ENCODE assay signal across 8 mouse cellular contexts in genomic region chr4:45435899-45436298, GRCm38 (mm10). TPM values are rescaled to one million over a fixed set of nuclear protein-coding genes. Genes with fewer than 3 reads are reported as not detected.
DNase-seq lines count a peak whose midpoint lies in the region; ATAC-seq lines count a peak whose summit lies in the region.

No protein-coding gene starts in this region.

- peaks cover 28% of the 10 kb centered on the region for H3K4me1 ChIP-seq in lung, embryonic 15.5 days

- intact Hi-C loops in left cerebral cortex, postnatal 25 days (cut with DNase I) = no loop called here

- no peak overlapping the region for H3K4me2 ChIP-seq in lung, embryonic 15.5 days

- no peak overlapping the region for H3K9ac ChIP-seq in lung, embryonic 15.5 days

- H3K36me3 ChIP-seq in lung, embryonic 15.5 days = peaks cover 12% of the 10 kb centered on the region; the same call in 1 of the 2 replicates

- no peaks in the 10 kb centered on the region for H3K27me3 ChIP-seq in lung, embryonic 15.5 days

- ATAC-seq in lung, embryonic 15.5 days (ENCODE audit: borderline replicate concordance, extremely low read depth, low FRiP score, low TSS enrichment) = no peak

- peak; percentile 35 for DNase-seq in embryo, embryonic 10 days (ENCODE audit: low spot score)
- DNase-seq in embryo, embryonic 11 days = no peak
- DNase-seq in retina, postnatal 1 day = peak; percentile 54
- DNase-seq in retina, embryonic 14.5 days (ENCODE audit: low spot score) = no peak
- DNase-seq in thymus, postnatal 0 days (ENCODE audit: low spot score) = no peak
- no peak for DNase-seq in layer of hippocampus, adult 18-20 months (ENCODE audit: low spot score in 2 of 2)
- no peak for DNase-seq in left cerebral cortex, postnatal 25 days (ENCODE audit: low spot score in 2 of 2)

- WGBS in lung, embryonic 15.5 days = 43% methylated on average over 2 of the region's 2 CpGs

- no peaks in the 10 kb centered on the region for H3K9me3 ChIP-seq in lung, embryonic 15.5 days

- H3K27ac ChIP-seq in lung, embryonic 15.5 days = 0 out of 2 replicates have a peak overlapping the region, but pooled peaks have one; percentile 3

- H3K4me3 ChIP-seq in lung, embryonic 15.5 days = no peak overlapping the region

RNA-seq across cellular contexts. Expression of gene Slc25a51, which starts 27.3 kb away (rescaled TPM):
- polyA plus RNA-seq in lung, embryonic 15.5 days (2015; fragmentation: Nextera tagmentation; extraction: Ambion mirVana) = 65.7 and 68.1 TPM in 2 replicates
- polyA plus RNA-seq in thymus, postnatal 0 days (2015; fragmentation: Nextera tagmentation; extraction: Ambion mirVana) = 38.6 and 41.8 TPM in 2 replicates
- total RNA-seq in layer of hippocampus, adult 18-20 months (2021) = 100 to 1,000 TPM; 131 to 133 TPM
- 100 to 1,000 TPM; 118 to 120 TPM for total RNA-seq in left cerebral cortex, postnatal 25 days (2021)

Comparison
In these comparisons a context has a peak if more than half of its experiments do, and no peak if none do; other contexts are left out.
1. DNase-seq: peak in embryo, embryonic 10 days (single experiment) and retina, postnatal 1 day (single experiment); none in embryo, embryonic 11 days (single experiment), retina, embryonic 14.5 days (single experiment), thymus, postnatal 0 days (single experiment), layer of hippocampus, adult 18-20 months (0 of 2) and left cerebral cortex, postnatal 25 days (0 of 2).